Mouse (Mus musculus) v-Abl transformed pro-B cells (cell line): ENCODE results near the gene Lrrc29.

Experiments used
- in situ Hi-C, 2 experiments: fragments of 400-800 bp; cut with MboI; formaldehyde crosslinking; loops; one replicate each; pipeline ENCODE4 v1.15.1; 2025; ENCODE audit not compliant: unreplicated experiment in 2 of 2

Gene Lrrc29

DNA sequence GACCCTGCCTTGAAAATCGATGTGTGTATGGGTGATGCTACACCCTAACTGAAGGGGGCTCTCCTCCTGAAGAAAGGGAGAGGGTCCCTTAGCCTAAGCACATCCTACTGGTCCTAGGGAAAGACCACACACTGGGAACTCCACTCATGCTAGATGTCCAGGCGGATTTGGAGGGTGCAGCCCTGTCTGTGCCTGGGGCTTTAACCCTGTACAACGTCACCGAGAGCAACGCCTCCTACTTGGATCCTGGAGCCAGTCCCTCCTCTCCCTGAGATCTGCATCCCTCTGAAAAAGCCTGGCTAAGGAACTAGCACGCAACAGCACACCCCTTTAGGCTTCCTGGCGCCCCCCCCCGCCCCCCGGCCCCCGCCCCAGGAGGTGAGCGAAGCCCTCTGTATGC is 50.7 kb downstream of the Lrrc29 start:
- in situ Hi-C loops: no loop called here

GRCm38 (mm10) chr8:105270916-105271186 is 55.2 kb downstream of the Lrrc29 start:
- in situ Hi-C loops: no loop called here

DNA sequence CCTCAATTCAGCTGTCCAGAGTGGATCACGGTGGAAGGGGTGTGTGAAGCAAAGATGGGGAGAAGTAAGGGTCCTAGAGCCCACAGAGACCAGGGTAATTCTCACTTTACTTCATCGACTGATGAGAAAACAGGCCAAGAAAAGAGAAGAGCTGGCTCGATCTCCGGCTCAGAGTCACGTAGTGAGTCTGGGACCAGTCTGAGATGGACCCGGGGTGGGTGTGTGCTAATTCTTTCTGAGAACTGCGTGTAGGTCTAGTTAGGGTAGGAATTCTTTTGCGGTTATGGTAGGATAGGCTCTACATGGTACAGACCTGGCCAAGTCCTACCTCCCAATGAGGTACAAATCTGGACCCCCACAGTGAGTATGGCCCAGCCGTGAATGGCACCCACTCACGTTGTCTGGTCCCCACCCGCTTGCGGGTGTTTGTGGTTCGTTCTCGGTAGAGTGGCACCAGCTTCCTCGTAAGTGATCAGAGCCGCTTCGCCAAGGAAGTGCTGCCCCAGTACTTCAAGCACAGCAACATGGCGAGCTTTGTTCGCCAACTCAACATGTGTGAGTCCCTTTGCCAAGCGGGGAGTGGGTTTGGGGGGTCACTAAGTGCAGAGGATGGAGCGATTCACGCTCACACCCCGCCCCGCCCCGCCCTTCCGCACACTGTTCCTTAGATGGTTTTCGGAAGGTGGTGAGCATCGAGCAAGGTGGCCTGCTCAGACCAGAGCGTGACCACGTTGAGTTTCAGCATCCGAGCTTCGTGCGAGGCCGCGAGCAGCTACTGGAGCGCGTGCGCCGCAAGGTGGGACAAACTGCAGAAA is 55.8 kb downstream of the Lrrc29 start:
- in situ Hi-C loops: no loop called here

GRCm38 (mm10) chr8:105269461-105269947 is 56.6 kb downstream of the Lrrc29 start, which contains the start of gene Hsf4:
Gene Hsf4, plus strand, starts transcription at chr8:105269801.
- in situ Hi-C loops: loop anchor here in 1 of 2 experiments (10.0 kb wide), 1 partner anchor 105 kb away; no protein-coding TSS in a partner anchor

DNA sequence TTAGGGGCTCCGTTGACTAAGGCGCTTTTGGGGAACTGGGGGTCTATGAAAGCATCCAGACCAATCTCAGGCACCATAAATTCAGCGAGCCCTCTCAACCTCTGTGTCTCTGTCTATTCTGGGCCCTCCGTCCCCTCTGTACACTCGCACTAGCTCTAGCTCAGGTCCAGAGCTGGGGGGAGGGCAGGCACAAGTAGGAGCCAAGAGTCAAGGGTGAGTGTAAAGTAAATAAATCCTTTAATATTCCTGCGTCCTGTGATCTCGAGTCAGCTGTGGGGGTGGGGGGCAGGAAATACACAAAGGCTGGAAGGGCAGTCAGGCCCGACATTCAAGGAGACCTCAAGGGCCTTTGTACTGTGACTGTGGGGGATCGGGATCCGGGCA is 57.0 kb downstream of the Lrrc29 start:
- in situ Hi-C loops: loop anchor here in 1 of 2 experiments (10.0 kb wide), 1 partner anchor 104 kb away; no protein-coding TSS in a partner anchor

DNA sequence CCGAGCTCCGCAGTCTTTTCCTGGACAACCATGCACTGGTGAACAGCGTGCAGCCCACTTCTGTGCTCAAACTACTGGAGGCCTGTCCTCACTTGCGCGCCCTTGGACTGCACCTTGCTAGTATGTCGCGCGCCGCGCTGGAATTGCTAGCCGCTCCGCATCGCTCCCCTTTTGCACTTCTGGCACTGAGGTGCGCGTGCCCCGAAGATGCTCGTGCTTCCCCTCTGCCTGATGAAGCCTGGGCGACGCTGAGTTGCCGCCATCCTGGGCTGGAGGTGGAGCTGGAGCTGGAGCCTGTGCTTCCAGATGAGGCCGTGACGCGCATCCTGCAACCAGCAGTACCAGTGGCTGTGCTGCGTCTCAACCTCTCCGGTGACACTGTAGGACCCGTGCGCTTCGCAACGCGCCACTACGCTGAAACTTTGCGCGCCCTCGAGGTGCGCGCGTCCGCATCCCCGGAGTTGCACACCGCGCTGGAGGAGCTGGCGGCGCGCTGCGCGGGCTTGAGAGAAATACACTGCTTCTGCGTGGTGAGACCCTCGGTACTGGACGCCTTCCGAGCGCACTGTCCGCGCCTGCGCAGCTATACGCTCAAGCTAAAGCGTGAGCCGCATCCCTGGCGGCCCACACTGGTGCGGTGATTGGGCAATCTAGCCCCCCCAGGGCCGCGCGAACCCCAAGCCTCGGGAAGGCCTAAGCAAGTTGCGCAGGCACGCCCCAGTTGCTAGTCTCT is 57.6 kb downstream of the Lrrc29 start:
- in situ Hi-C loops: loop anchor here in 1 of 2 experiments (10.0 kb wide), 1 partner anchor 104 kb away; no protein-coding TSS in a partner anchor

DNA sequence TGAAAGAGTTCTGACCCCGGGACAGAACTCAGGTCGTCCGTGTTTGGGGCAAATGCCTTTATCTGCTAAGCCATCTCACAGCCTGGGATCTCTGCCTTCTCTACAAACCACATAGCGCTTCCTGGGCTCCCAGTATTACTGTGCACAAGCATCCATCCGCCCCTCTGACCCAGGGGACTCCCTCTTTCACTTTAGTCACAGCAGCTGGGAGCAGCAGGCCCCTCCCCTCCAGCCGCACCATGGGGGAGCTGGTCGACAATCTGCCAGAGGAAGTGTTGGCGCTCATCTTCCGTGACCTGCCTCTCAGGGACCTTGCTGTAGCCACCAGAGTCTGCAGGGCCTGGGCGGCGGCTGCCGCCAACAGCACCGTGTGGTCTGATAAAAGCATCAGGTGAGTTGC is 59.3 kb downstream of the Lrrc29 start:
- in situ Hi-C loops: loop anchor here in 1 of 2 experiments (10.0 kb wide), 1 partner anchor 102 kb away; no protein-coding TSS in a partner anchor

DNA sequence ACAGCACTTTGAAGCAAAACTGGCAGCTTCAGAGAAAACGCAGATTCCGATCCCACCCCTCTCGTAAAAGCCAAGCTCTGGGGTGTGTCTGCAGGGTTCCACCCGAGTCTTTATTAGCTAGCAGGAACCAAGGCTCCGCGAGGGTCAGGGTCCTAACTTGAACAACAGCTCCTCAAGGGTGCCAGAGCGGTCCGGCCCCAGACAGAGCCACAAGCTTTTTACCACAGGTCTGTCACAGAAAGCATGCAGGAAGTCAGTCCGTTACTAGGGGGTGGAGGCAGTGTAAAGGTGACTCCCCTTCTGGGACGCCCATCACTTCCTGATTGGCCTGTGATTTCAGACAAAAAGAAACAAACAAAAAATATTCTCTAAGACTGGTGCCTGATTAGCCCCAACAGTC is 61.0 kb downstream of the Lrrc29 start:
- in situ Hi-C loops: loop anchor here in 1 of 2 experiments (10.0 kb wide), 1 partner anchor 100 kb away; no protein-coding TSS in a partner anchor

GRCm38 (mm10) chr8:105264024-105264982 is 61.8 kb downstream of the Lrrc29 start, which contains the start of the genes Tradd and Fbxl8:
Gene Tradd, minus strand, starts transcription at chr8:105264609.
Gene Fbxl8, plus strand, starts transcription at chr8:105264648.
- in situ Hi-C loops: loop anchor here in 1 of 2 experiments (10.0 kb wide), 1 partner anchor 100 kb away; no protein-coding TSS in a partner anchor

- in situ Hi-C loops: loop anchor here in 1 of 2 experiments (10.0 kb wide), 1 partner anchor 99 kb away; no protein-coding TSS in a partner anchor
Measured at GRCm38 (mm10) chr8:105263244-105263912, 62.7 kb downstream of the Lrrc29 start.
